Mouse (Mus musculus) lung, embryonic 14.5 days (tissue): ENCODE measurements around the gene Ttc28. TPM values are rescaled to one million over a fixed set of nuclear protein-coding genes. Genes with fewer than 3 reads are reported as not detected.
"Not testable (repeated sequence)": the region's sequence is repeated elsewhere in the genome, so short reads cannot be mapped to it uniquely, and the experiment has no call there.

Experiments used
- ATAC-seq: fragments of 200-750 bp; cut with Nextera tagmentation; 2 replicates; pipeline ENCODE4 v1.8.0; 2017; ENCODE audit warnings: mild to moderate bottlenecking, moderate TSS enrichment, moderate library complexity; ENCODE audit not compliant: insufficient read depth
- DNase-seq: peaks from one replicate; pipeline ENCODE4 v3.0.0-alpha.2; 2015
- H3K27ac ChIP-seq: fragments of 300-500 bp; sonication (generic); 2 replicates; pipeline ENCODE4 v1.5.1; 2014; ENCODE audit warnings: low read depth, mild to moderate bottlenecking, moderate library complexity
- H3K27me3 ChIP-seq: fragments of 300-500 bp; sonication (generic); 2 replicates; pipeline ENCODE4 v1.6.1; 2014; ENCODE audit warnings: low read length, control low read depth; ENCODE audit not compliant: insufficient read depth
- H3K36me3 ChIP-seq: fragments of 300-500 bp; sonication (generic); 2 replicates; pipeline ENCODE4 v1.6.1; 2014; ENCODE audit warnings: control low read depth; ENCODE audit not compliant: insufficient read depth
- H3K4me1 ChIP-seq: fragments of 300-500 bp; sonication (generic); 2 replicates; pipeline ENCODE4 v1.6.1; 2014; ENCODE audit warnings: antibody characterized with exemption, control low read depth; ENCODE audit not compliant: insufficient read depth
- H3K4me2 ChIP-seq: fragments of 300-500 bp; sonication (generic); 2 replicates; pipeline ENCODE4 v1.6.1; 2014; ENCODE audit warnings: mild to moderate bottlenecking
- H3K4me3 ChIP-seq: fragments of 300-500 bp; sonication (generic); 2 replicates; pipeline ENCODE4 v1.5.1; 2014; ENCODE audit warnings: low read depth, low read length
- H3K9ac ChIP-seq: fragments of 300-500 bp; sonication (generic); 2 replicates; pipeline ENCODE4 v1.6.1; 2014
- H3K9me3 ChIP-seq: fragments of 300-500 bp; sonication (generic); 2 replicates; pipeline ENCODE4 v1.6.1; 2016; ENCODE audit warnings: low read depth, low read length, control low read depth
- CTCF ChIP-seq: IDR thresholded peaks from 2 replicates; pipeline ENCODE4 v1.5.1; 2016; ENCODE audit warnings: antibody characterized with exemption, low read depth
- WGBS: fragments of 180-500 bp; shearing (Covaris S2); extraction: QIAGEN DNeasy Blood & Tissue Kit; methylation state at CpG from one replicate; pipeline ENCODE4 v1.1.7; 2014; 5-methylcytosine and 5-hydroxymethylcytosine counted together
- polyA plus RNA-seq: library from polyadenylated mRNA; unstranded; fragments of >200 nt; fragmentation: Nextera tagmentation; extraction: Ambion mirVana; gene quantifications from 2 replicates; pipeline ENCODE4 v1.2.1, GENCODE M21; 2014

Ttc28 gene
- 15.2 and 15.3 TPM in 2 replicates for polyA plus RNA-seq

DNA sequence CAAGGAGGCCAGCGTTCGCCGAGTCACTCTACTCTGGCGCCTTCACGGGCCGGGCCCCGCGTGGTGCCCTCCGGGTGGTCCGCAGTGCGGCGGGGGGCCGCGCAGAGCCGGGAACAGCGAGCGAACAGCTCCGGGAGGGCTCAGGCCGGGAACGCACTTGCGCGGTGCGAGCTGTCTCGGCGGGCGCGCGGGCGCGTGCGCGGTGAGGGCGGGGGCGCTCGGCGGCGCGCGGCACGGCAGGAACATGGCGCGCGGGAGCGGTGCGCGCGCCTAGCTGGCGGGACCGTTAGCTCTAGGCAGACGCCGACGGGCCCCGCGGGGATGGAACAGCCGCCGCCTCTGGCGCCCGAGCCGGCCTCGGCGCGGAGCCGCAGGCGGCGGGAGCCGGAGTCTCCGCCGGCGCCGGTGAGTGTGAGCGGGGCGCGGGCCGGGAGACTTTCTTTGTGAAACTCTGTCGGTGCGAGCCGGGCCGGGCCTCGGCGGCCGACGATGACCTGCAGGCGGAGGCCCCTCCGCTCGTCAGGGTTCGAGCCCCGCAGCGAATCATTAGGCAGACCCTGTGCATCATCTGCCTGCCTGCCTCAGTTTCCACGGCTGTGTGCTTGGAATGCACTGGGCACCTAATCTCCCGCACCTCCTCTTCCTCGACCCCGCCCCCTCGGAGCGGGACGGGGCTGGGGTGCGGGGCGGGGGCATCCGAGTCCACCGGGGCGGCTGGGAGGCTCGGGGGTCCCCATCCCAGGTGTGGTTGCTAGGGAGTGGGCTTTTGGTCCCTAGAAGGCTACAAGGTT, at the start of gene Ttc28:
TSS of gene Ttc28 (plus strand) at position 220 of the 791 bp plus-strand sequence.
- Histone ChIP-seq H3K9me3 (no peaks in the 10 kb centered on the region), H3K27me3 (no peaks in the 10 kb centered on the region), H3K4me2 (peak within 1 kb of the TSS; percentile 92), H3K36me3 (0 out of 2 replicates have a peak, but pooled peaks cover 6% of the 10 kb centered on the region), H3K9ac (peak within 1 kb of the TSS; percentile 83), H3K4me1 (no peaks in the 10 kb centered on the region), H3K4me3 (peak within 1 kb of the TSS; percentile 80), H3K27ac (peak within 1 kb of the TSS; percentile 69; the same call in 1 of the 2 replicates)
- ATAC-seq (peak; percentile 92), DNase-seq (peak; percentile 94)
- TF ChIP-seq CTCF: no peak
- WGBS: under 1% methylated on average over 101 of the region's 101 CpGs

- DNase-seq (no peak), ATAC-seq (no peak)
- Histone ChIP-seq H3K27me3 (no peaks in the 10 kb centered on the region), H3K9me3 (no peaks in the 10 kb centered on the region), H3K4me1 (no peaks in the 10 kb centered on the region), H3K4me3 (no peak overlapping the region), H3K36me3 (peaks cover 11% of the 10 kb centered on the region; the same call in 1 of the 2 replicates), H3K9ac (no peak overlapping the region), H3K27ac (no peak overlapping the region), H3K4me2 (no peak overlapping the region)
- no peak for TF ChIP-seq CTCF
- WGBS: 86% methylated on average over 5 of the region's 5 CpGs
Measured at GRCm38 (mm10) chr5:110831036-110831720, 48.4 kb upstream of the Ttc28 start.

DNA sequence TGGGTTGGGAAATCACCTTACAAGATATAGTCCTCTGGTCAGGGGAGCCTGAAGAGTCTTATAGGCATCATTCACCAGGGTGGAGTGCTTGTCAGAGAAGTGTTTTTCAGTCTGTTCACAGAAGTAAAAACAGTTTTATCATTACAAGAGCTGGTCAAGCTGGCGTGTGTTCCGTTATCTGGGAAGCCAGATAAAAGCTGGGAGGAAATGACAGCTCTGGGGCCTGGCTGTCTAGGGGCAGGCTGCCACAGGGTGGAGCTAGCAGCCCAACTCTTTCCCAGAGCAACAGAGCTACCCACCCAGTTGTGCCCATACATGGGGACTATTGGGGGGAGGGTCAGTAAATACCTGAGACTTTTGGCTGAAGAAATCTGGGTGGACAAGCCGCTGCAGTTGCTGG, 43.6 kb upstream of the Ttc28 start:
- H3K9ac ChIP-seq: no peak overlapping the region
- H3K9me3 ChIP-seq: no peaks in the 10 kb centered on the region
- H3K36me3 ChIP-seq: peaks cover 5% of the 10 kb centered on the region; the same call in 1 of the 2 replicates
- ATAC-seq: no peak
- no peak overlapping the region for H3K4me3 ChIP-seq
- WGBS: 18% methylated on average over 3 of the region's 3 CpGs
- no peaks in the 10 kb centered on the region for H3K27me3 ChIP-seq
- peak overlapping the region; percentile 27; the same call in 1 of the 2 replicates for H3K27ac ChIP-seq
- peak; percentile 69 for TF ChIP-seq CTCF
- DNase-seq: peak; percentile 69
- H3K4me2 ChIP-seq: no peak overlapping the region
- no peaks in the 10 kb centered on the region for H3K4me1 ChIP-seq

- H3K4me3 ChIP-seq: not testable (repeated sequence)
- 88% methylated on average over 5 of the region's 5 CpGs for WGBS
Measured at GRCm38 (mm10) chr5:110838016-110838415, 41.6 kb upstream of the Ttc28 start.

DNA sequence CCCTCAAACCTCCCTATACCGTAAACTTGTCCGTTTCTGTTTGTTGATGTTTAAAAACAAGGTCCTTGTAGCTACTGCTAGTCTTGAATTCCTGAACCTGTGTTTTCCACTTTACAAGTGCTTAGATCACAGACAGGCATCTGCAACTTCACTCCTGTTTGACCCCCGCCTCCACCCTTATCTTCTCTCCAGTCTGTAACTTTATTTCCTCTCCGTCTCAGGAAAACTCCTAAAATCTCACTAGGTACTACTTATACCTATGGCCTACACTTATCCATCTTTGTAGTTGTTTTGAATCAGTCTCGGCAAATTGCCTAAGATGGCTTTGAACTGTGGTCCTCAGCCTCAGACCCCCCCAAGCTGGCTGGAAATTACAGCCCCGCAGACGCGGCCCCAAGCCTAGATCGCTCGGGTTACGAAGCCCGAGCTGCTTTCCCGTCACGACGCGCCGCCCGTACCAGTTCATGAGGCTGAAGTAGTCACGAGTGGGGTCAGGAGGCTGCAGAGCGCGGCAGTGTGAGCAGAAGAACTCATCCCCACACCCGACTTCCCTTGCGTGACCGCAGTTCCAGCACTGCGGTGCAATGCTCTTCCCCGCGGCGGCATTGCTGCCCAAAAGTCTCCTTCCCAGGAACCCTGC, 40.4 kb upstream of the Ttc28 start:
- peak; percentile 67 for ATAC-seq
- no peaks in the 10 kb centered on the region for H3K9me3 ChIP-seq
- peak overlapping the region; percentile 75 for H3K9ac ChIP-seq
- TF ChIP-seq CTCF: no peak
- peak overlapping the region; percentile 73 for H3K4me3 ChIP-seq
- DNase-seq: peak; percentile 2
- no peaks in the 10 kb centered on the region for H3K27me3 ChIP-seq
- no peaks in the 10 kb centered on the region for H3K4me1 ChIP-seq
- WGBS: 4% methylated on average over 28 of the region's 28 CpGs
- peak overlapping the region; percentile 81 for H3K27ac ChIP-seq
- 0 out of 2 replicates have a peak, but pooled peaks cover 11% of the 10 kb centered on the region for H3K36me3 ChIP-seq
- H3K4me2 ChIP-seq: peak overlapping the region; percentile 83

More at GRCm38 (mm10) chr5:110838016-110838415, 41.6 kb upstream of the Ttc28 start:
- H3K27me3 ChIP-seq, ATAC-seq, H3K4me2 ChIP-seq, H3K9ac ChIP-seq, H3K4me1 ChIP-seq, H3K36me3 ChIP-seq, H3K9me3 ChIP-seq, H3K27ac ChIP-seq, DNase-seq: not testable (repeated sequence)

- H3K4me3 ChIP-seq: peak within 1 kb of the TSS; percentile 73
- no peaks in the 10 kb centered on the region for H3K27me3 ChIP-seq
- peak; percentile 62 for TF ChIP-seq CTCF
- peaks cover 15% of the 10 kb centered on the region for H3K36me3 ChIP-seq
- peak; percentile 99 for ATAC-seq
- under 1% methylated on average over 41 of the region's 41 CpGs for WGBS
- H3K4me1 ChIP-seq: no peaks in the 10 kb centered on the region
- H3K9ac ChIP-seq: peak within 1 kb of the TSS; percentile 75
- no peaks in the 10 kb centered on the region for H3K9me3 ChIP-seq
- peak within 1 kb of the TSS; percentile 83 for H3K4me2 ChIP-seq
- H3K27ac ChIP-seq: peak within 1 kb of the TSS; percentile 86
- peak; percentile 99 for DNase-seq
Measured at GRCm38 (mm10) chr5:110839678-110840365, 39.8 kb upstream of the Ttc28 start, which contains the start of the genes Hscb and Chek2. Hscb (minus strand) TSS chr5:110839777. Chek2 (plus strand) TSS chr5:110839979.
